Mouse (Mus musculus) macrophage (primary cell): ENCODE results near the gene Trim9. TPM values are rescaled to one million over a fixed set of nuclear protein-coding genes. Genes with fewer than 3 reads are reported as not detected.

Experiments used
- H3K27ac ChIP-seq: fragments of 350-480 bp; formaldehyde crosslinking; 2 replicates; pipeline ENCODE4 v1.9.0; 2021
- H3K36me3 ChIP-seq: fragments of 350-480 bp; formaldehyde crosslinking; 2 replicates; pipeline ENCODE4 v1.9.0; 2021; ENCODE audit errors: inconsistent target
- H3K4me3 ChIP-seq: fragments of 350-480 bp; formaldehyde crosslinking; 2 replicates; pipeline ENCODE4 v1.9.0; 2021; ENCODE audit errors: inconsistent target
- H3K79me2 ChIP-seq: fragments of 350-480 bp; formaldehyde crosslinking; 2 replicates; pipeline ENCODE4 v1.9.0; 2021; ENCODE audit errors: inconsistent target
- WGBS: methylation state at CpG from one replicate; pipeline ENCODE4 v1.1.7; 2026; ENCODE audit warnings: inconsistent platforms; ENCODE audit not compliant: missing documents; 5-methylcytosine and 5-hydroxymethylcytosine counted together
- polyA plus RNA-seq: library from polyadenylated mRNA; stranded (reverse); fragments of 250-400 nt; gene quantifications from 3 replicates; pipeline ENCODE4 v1.2.4, GENCODE M21; 2018; ENCODE audit warnings: inconsistent platforms

Gene Trim9
- polyA plus RNA-seq, 1 experiment from 2014 or later: 0.04 TPM

DNA sequence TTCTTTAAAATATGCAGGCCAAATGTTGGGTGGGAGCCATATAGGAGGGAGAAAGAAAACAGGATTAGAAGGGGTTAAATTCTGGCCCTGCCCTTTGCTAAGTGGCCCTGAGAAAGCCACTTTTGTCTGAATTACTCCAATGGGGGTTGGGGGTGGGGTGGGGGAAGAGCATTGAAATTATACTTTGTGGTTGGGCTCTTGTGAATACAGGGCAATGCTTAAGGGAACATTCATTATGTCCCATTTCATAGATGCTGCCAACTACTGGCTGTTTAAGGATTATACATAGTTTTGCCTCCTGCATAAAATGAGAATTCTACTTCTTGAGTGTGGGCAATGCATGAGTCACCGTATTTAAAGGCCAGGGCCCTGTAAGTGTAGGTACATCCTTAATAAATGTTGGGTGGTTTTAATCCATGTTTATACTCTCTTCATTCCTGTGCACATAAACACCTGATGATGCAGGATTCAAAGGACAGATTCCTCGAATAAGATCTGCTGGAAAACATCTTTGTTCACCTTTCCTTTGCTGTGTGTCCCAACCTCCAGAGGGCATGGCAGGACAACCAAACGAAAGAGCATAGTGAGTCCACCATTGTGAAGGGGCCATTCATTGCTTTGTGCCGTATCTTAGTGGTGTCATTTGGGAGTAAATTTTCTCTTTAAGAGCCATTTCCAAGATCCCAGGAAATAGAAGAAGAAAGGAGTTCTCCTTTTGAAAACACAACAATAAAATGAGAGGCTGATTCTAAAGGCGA lies 53.3 kb downstream of the Trim9 start:
- Histone ChIP-seq H3K79me2 (no peaks in the 10 kb centered on the region), H3K4me3 (no peak overlapping the region), H3K36me3 (no peaks in the 10 kb centered on the region), H3K27ac (no peak overlapping the region)
- WGBS: 85% methylated on average over 5 of the region's 5 CpGs

DNA sequence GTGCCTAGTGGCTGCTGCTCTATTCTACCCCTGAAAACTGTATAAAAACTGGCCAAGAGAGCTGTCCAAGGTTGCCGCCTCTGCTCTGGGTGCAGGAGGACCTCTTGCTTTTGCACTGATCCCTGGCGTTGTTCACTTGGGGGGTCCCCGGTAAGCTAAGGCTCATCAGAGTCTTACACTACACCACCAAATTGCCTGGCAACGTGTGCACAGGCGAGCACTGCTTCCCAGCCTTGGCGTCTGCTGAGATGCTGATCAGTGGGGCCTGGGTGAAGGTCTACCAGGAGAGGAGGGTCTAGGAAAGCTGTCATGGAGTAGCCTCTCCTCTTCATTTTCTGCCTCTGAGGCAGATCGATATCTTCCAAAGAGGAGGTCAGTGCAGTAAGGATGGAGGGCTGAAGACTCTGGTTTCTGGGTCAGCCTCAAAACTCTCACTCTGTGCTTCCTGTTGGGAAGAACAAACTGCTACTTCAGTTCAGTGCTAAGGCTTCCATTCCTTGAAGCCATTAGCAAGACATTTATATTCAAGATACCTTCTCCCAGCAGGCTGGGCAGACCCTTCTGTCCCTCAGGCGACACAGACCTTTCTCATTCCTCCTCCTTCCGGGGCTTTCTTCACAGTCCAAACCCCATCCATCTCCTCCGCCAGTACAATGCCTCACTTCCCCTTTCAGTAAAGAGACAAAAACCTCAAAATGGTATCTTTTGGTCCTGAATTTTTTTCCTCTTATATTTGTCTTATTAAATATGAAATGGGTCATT lies 54.1 kb downstream of the Trim9 start:
- Histone ChIP-seq H3K36me3 (no peaks in the 10 kb centered on the region), H3K27ac (no peak overlapping the region), H3K4me3 (no peak overlapping the region), H3K79me2 (no peaks in the 10 kb centered on the region)
- 71% methylated on average over 10 of the region's 10 CpGs for WGBS

DNA sequence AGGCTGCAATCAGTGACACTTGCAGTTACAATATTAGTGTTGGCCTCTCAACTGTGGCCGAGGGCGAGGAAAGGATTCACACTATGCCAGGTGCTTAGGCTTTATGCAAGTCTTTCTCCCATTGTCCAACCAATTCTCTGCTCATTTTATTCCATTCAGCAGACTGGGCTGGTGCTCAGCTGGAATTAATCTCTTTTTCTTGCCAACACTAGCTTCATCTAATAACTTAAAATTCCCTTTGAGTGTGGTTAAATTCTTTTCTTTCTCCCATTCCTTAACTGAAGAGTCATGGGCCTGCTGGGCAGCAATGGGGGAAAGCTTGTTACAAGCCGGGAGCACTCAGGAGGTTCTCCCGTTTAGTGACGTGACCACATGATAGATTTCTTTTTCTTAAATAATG lies 61.9 kb downstream of the Trim9 start:
- Histone ChIP-seq H3K36me3 (no peaks in the 10 kb centered on the region), H3K4me3 (no peak overlapping the region), H3K27ac (no peak overlapping the region), H3K79me2 (no peaks in the 10 kb centered on the region)
- WGBS: 94% methylated on average over 5 of the region's 5 CpGs

DNA sequence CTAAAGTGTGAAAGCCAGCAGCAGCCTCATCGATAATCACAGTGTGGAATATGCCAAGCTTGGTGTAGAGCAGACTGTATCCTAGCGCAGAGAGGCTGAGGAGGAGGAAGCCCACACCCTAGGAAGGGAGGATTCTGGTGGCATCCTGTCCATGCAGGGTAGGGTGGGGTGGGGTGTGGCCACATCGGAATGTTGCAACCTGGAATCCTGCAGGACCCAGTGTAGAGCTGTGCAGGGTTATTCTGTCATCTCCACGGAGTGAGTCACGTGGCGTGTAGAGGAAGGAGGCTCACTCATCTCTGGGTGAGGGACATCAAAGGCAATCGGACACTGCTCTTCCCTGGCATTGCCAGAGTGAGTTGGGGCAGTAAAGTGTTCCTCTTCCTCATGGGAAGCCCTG lies 62.4 kb downstream of the Trim9 start:
- Histone ChIP-seq H3K36me3 (no peaks in the 10 kb centered on the region), H3K27ac (no peak overlapping the region), H3K79me2 (no peaks in the 10 kb centered on the region), H3K4me3 (no peak overlapping the region)
- WGBS: 94% methylated on average over 6 of the region's 7 CpGs

DNA sequence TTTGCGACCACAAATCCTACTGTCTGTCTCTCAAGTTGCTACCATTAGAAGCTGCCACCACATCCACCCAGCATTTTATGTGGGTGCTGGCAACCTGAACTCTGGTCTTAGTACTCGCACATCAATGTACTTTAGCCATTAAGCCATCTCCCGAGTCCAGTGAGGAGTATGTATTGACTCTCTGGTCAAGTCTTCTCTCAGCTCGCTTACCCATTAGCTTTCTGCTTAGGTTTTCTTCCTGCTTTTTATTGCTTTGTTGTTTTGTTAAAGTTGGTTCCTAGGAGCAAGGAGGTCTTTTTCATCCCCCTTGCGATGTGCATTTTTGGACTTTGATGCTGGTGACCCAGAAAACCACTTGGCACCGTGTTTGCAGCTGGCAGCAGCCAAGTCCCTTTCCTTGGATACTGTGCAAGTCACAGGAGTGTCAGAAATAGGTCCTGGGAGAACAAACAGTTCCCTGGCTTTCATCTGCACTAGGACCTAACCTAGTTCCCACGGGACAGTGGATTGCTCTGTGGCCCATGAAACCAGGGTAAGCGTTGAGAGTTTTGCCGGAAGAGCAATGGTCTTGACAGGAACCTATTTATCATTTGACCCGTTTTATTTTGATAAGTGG lies 64.2 kb downstream of the Trim9 start:
- no peak overlapping the region for H3K27ac ChIP-seq
- WGBS: 93% methylated on average over 10 of the region's 10 CpGs
- H3K79me2 ChIP-seq: no peaks in the 10 kb centered on the region

DNA sequence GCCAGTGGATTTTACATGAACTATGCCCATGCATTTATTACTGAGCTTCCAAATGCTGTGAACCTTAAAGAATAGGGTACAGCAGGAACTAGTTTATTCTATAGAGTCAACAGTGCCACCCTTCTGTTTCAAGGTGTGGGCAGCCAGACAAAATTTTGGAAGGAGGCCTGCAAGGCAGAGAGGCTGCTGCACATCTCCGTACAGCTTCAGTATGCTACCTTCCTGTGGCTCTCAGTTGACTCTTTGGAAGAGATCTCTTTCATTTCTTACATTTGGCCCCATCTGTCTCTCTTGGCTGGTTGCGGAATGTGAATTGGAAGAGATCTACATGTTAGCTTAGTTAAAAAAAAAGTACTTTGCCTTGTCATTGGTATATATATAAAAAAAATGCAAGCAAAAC lies 66.5 kb downstream of the Trim9 start:
- no peak overlapping the region for H3K4me3 ChIP-seq
- no peak overlapping the region for H3K27ac ChIP-seq
- no peaks in the 10 kb centered on the region for H3K79me2 ChIP-seq
- H3K36me3 ChIP-seq: no peaks in the 10 kb centered on the region
- WGBS: 96% methylated on average over 2 of the region's 2 CpGs

More for the DNA sequence above, 64.2 kb downstream of the Trim9 start:
- no peak overlapping the region for H3K4me3 ChIP-seq
- no peaks in the 10 kb centered on the region for H3K36me3 ChIP-seq

DNA sequence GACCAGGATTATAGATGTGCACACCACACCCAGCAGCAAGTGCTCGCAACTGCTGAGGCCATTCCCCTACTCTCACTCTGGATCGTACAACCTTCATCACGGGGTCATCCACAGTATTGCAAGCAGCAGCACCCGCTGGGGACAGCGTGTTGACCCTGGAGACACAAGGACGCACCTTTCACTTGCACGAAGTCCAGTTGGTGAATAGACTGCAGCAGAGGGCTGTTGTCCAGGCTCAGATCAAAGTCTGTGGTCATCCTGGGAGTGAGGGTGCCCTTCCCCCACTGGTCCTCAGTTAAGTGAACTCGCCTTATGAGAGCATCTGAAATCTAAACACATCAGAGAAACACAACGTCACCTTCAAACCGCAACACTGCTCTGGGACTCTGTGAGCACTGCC lies 67.0 kb downstream of the Trim9 start:
- Histone ChIP-seq H3K36me3 (no peaks in the 10 kb centered on the region), H3K4me3 (no peak overlapping the region), H3K27ac (no peak overlapping the region), H3K79me2 (no peaks in the 10 kb centered on the region)
- 80% methylated on average over 10 of the region's 10 CpGs for WGBS

DNA sequence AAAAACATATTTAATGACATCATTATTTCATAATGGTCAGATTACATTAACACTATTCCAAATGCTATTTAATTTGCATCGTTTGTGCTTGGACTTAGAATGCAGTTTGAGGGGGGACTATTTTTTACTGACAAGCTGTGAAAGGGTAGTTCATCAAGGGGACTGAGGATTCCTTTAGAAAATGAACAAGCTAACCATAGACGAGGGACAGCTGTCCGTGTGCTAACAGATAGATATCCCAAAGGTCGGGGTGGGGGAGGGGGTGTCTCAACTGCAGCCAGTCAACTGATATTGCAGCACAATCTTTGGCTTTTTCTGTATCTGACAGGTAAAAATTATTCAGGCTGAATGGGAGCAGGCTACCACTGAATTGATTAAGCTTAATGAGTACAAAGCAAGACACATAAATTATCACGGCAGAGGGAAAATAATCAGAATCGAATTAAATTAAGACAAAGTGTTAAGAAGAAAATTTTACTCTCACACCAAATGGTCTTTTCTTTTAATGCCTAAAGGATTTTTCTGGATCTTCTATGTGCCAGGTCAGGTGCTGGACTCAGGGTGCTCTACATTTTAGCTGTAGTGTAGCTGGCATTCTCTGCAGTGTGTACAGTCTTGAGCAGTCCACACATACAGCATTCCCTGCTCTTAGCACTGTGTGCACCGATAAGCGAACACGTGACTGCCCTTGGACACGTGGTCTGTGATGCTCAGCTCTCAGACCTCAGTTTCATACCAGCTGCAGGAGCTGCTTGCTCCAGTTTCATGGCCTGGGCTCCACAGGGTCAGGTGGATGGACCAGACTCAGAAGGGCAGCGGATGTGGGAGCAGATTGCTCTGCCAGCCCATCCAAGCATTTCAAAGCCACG lies 70.1 kb downstream of the Trim9 start:
- H3K36me3 ChIP-seq: no peaks in the 10 kb centered on the region
- H3K79me2 ChIP-seq: no peaks in the 10 kb centered on the region
- no peak overlapping the region for H3K27ac ChIP-seq
- 83% methylated on average over 12 of the region's 12 CpGs for WGBS
- no peak overlapping the region for H3K4me3 ChIP-seq

DNA sequence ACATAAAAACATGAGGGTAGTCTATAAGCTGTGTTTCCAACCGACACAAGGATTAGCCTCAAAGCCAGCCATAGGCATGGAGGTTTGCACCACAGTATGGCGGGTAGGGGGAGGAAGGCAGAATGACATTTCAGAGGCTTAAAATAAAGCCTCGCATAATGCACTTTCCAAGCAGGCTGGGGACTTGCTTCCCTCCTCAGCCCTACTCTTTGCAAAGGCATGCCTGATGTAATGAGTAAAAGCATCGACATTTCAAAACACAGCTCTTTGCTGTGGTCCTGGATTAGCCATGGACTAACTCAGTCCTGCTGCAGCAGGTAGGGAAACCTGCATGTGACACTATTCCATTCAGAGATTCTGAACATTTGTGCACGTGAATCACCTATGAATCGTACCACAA lies 77.7 kb downstream of the Trim9 start:
- Histone ChIP-seq H3K36me3 (no peaks in the 10 kb centered on the region), H3K4me3 (no peak overlapping the region), H3K79me2 (no peaks in the 10 kb centered on the region), H3K27ac (no peak overlapping the region)
- 92% methylated on average over 6 of the region's 6 CpGs for WGBS

DNA sequence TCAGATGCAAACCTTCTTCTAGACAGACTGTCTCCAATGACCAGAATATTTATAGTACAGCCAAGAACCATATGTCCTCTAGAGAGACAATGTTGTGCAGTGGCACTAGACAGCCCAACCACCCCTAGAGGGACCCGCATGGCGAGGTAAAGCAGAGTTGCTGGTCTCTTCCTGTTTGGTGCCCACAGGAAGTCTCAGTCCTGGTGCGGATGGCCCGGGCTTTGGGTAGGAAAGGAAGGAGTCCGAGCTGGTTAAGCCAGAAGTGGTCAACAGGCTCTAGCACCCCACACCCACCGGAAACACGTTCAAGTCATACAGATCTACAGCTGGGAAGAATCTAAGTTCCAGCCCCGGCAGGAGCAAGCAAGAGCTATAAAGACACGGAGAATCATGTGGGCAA lies 80.1 kb downstream of the Trim9 start:
- no peak overlapping the region for H3K27ac ChIP-seq
- H3K36me3 ChIP-seq: no peaks in the 10 kb centered on the region
- H3K4me3 ChIP-seq: no peak overlapping the region
- H3K79me2 ChIP-seq: no peaks in the 10 kb centered on the region
- 26% methylated on average over 9 of the region's 9 CpGs for WGBS

DNA sequence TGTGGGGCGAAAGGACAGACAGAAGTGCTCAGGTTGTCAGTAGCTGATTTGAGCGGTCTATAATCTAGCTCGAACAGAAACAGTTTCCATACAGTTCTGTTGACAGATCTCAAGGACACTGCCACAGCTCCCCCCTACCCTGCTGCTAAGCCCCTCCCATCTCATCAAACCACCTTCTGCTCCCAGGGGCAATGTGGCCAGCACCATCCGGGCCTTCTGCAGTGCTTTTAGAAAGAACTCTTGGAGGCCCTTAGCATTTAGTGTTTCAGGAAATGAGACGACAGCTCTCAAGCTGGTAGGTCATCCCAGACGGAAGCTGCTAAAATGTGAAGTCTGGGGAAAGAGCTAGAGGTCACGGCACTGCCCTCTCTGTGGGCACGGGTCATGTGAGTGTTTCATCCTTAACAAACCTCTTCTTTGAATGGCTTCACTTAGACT lies 80.9 kb downstream of the Trim9 start:
- H3K36me3 ChIP-seq: no peaks in the 10 kb centered on the region
- H3K4me3 ChIP-seq: no peak overlapping the region
- no peaks in the 10 kb centered on the region for H3K79me2 ChIP-seq
- 41% methylated on average over 8 of the region's 8 CpGs for WGBS
- H3K27ac ChIP-seq: no peak overlapping the region

DNA sequence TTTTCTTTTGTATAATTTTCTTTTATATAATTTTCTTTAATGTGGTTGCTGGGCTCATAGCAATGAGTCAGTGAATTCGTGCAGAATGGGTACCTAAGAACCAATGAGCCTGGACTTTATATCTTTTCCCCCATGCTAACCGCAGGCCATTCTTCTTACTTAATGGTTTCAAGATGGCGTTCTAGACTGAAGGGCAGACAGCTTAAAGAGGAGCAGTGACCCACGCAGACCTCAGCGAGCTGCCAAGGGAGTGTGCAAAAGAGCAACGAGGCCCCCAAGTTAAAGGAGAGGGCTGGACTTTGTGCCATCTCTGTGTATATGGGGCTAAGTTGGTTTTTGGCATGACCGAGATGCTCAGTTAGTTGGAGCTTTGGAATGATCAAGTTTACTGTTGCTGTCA lies 83.7 kb downstream of the Trim9 start:
- no peaks in the 10 kb centered on the region for H3K79me2 ChIP-seq
- H3K27ac ChIP-seq: no peak overlapping the region
- WGBS: 91% methylated on average over 7 of the region's 7 CpGs
- no peak overlapping the region for H3K4me3 ChIP-seq
- H3K36me3 ChIP-seq: no peaks in the 10 kb centered on the region

DNA sequence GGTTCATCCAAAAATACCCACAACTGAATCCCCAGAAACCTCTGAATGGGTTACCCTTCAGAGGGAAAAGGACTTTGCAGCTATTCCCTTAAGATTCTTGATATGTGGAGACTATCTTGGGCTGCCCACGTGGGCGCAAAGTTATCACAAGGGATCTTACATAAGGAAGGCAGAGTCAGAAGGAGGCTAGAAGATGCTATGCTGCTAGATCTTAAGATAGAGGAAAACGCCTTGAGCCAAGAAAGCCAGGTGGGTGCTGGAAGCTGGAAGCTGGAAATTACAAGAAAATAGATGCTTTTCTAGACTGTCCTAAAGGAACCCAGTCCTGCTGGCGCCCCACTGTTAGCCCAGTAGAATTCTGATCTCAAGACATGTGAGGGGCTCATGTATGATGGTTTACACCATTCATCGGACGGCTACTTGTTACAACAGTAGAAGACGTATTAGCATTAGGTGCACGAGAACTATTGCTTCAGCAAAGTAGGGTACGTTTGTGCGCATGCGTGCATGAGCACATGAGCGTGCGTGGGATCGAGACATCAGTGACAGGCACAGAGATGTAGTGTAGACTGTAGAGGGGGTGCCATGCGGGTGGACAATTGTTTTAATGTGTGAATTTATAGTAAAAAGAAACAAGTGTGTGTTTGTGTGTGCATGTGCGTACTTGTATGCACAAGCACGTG lies 85.0 kb downstream of the Trim9 start:
- Histone ChIP-seq H3K4me3 (no peak overlapping the region), H3K36me3 (no peaks in the 10 kb centered on the region), H3K27ac (no peak overlapping the region), H3K79me2 (no peaks in the 10 kb centered on the region)
- 94% methylated on average over 17 of the region's 17 CpGs for WGBS
